Mouse (Mus musculus): Measurements from ENCODE around the gene Bbof1.

The Bbof1 gene

DNA sequence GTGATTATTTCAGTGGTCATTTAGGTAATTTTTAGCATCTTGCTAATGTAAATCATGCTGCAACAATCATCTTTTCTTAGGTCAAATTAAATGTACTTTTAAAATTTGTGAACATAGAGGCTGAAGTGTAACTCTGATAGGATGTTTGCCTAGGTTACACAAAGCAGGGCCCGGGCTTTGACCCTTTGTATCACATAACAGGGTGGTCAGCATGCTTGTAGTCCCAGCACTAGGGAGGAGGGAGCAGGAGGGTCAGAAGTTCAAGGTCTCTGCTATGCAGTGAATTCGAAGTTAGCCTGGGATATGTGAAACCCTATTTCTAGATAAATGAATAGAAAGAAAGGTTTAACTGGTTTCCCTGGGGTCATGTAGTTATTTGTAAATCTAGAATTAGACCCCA is 72.4 kb downstream of the Bbof1 start:
- DNase-seq: no peak

DNA sequence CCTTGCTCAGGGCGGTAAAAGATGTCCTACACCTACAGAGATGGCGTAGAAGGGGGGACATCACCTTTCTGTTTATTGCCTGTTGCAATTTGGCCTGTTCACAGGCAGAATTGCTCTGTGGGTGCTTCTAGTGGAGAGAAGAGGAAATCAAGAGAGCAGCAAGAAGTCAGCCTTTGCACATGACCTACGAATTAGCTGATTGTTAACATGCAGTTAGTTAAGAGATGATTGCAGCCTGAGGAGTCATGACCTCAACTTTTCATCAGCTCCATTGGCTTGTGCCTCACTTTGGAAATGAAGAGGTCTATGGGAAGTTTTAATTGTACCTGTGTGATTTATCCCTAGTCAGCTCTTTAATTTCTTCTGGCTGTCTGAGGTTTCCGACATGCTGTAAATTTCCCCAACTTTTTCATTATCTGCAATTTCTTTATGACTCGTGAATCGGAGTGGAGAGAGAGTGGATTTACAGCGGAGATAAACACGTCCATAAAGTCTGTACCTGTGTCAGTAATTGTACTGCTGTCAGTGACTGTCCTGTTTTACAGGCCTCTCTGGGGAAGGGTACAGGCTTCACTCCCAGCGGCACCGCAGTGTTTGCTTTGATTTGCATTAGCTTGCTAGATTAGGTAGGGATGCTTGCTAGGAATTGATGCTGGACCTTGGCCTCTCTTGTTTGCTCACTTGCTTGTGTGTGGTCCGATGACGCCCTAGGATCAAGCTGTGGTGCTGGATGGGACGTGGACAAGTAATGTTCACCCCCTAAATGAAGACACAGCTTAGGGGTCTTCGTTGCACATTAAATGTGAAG is 74.1 kb downstream of the Bbof1 start:
- no peak for DNase-seq

- no peak for DNase-seq
These were observed 78.6 kb downstream of the Bbof1 start for GRCm38 (mm10) chr12:84487324-84488056.
